Mouse (Mus musculus) ES-Bruce4 (cell line): ENCODE results near the gene Sbf2.

Source experiments
- CTCF ChIP-seq: IDR thresholded peaks from one replicate; pipeline ENCODE4 v1.8.1; 2011; ENCODE audit warnings: low read depth, low read length
- EP300 ChIP-seq: IDR thresholded peaks from 2 replicates; pipeline ENCODE4 v1.6.1; 2011; ENCODE audit warnings: low read depth, low read length; ENCODE audit not compliant: insufficient read depth
- POLR2A ChIP-seq: IDR thresholded peaks from one replicate; pipeline ENCODE4 v1.8.1; 2011; ENCODE audit warnings: low read length; ENCODE audit not compliant: insufficient read depth

DNA sequence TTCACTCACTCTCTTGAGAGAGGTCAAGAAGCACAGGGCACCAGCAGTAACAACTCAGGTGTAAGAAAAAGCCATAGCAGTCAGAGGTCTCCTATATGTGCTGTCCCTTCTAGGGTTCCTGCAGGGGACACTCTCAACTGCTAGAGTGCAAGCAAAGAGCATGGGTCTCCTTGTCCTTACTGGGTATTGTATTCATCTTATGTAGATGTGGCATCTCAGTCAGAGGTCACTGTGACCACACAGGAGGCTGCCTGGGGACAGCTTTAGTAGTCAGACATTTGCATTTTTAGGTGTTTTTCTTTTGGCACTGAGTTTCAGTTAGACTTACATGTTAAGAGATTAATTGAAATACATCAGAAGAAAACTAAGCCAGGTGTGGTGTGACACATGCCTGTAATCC lies 347.7 kb downstream of the Sbf2 start:
- no peak for TF ChIP-seq POLR2A
- no peak for TF ChIP-seq CTCF
- TF ChIP-seq EP300 = no peak
